Mouse (Mus musculus): ENCODE results near the gene Bin2. TPM values are rescaled to one million over a fixed set of nuclear protein-coding genes. Genes with fewer than 3 reads are reported as not detected.

Bin2 gene
- polyA plus RNA-seq, 1 experiment from 2014 or later = 2.4 TPM

- no peak overlapping the region for H3K4me2 ChIP-seq
- H3K4me1 ChIP-seq (replicated peaks) = peaks cover under 1% of the 10 kb centered on the region; the same call in 1 of the 2 replicates
- no peaks in the 10 kb centered on the region for H3K9me3 ChIP-seq
- H3K4me3 ChIP-seq = no peak overlapping the region
- no peak for ATAC-seq (ENCODE audit: low FRiP score)
- H3K27me3 ChIP-seq = 0 out of 2 replicates have a peak, but pooled peaks cover 2% of the 10 kb centered on the region
- no peak overlapping the region for H3K9ac ChIP-seq
- no peaks in the 10 kb centered on the region for H3K36me3 ChIP-seq
- H3K27ac ChIP-seq = no peak overlapping the region
- 92% methylated on average over 14 of the region's 14 CpGs for WGBS
These were observed 9.7 kb upstream of the Bin2 start for GRCm38 (mm10) chr15:100679005-100679404.

GRCm38 (mm10) chr15:100678581-100678980 is 9.2 kb upstream of the Bin2 start:
- Histone ChIP-seq H3K27me3 (0 out of 2 replicates have a peak, but pooled peaks cover 2% of the 10 kb centered on the region), H3K27ac (no peak overlapping the region), H3K4me2 (no peak overlapping the region), H3K4me3 (no peak overlapping the region), H3K9ac (no peak overlapping the region), H3K9me3 (no peaks in the 10 kb centered on the region), H3K36me3 (no peaks in the 10 kb centered on the region), H3K4me1 (replicated peaks) (peaks cover 3% of the 10 kb centered on the region; the same call in 1 of the 2 replicates)
- WGBS = 83% methylated on average over 12 of the region's 12 CpGs
- no peak for ATAC-seq (ENCODE audit: low FRiP score)

- Histone ChIP-seq H3K27ac (no peak overlapping the region), H3K36me3 (no peaks in the 10 kb centered on the region), H3K4me3 (no peak overlapping the region), H3K9me3 (no peaks in the 10 kb centered on the region), H3K27me3 (0 out of 2 replicates have a peak, but pooled peaks cover 2% of the 10 kb centered on the region), H3K4me2 (no peak overlapping the region), H3K9ac (no peak overlapping the region), H3K4me1 (replicated peaks) (peaks cover 3% of the 10 kb centered on the region; the same call in 1 of the 2 replicates)
- WGBS = 79% methylated on average over 8 of the region's 8 CpGs
- no peak for ATAC-seq (ENCODE audit: low FRiP score)
These were observed 8.3 kb upstream of the Bin2 start for GRCm38 (mm10) chr15:100677675-100678074.

- Histone ChIP-seq H3K9me3 (no peaks in the 10 kb centered on the region), H3K4me3 (no peak overlapping the region), H3K27ac (no peak overlapping the region), H3K4me2 (no peak overlapping the region), H3K27me3 (0 out of 2 replicates have a peak, but pooled peaks cover 2% of the 10 kb centered on the region), H3K4me1 (replicated peaks) (peaks cover 3% of the 10 kb centered on the region; the same call in 1 of the 2 replicates), H3K36me3 (no peaks in the 10 kb centered on the region), H3K9ac (no peak overlapping the region)
- 86% methylated on average over 1 of the region's 1 CpGs for WGBS
- no peak for ATAC-seq (ENCODE audit: low FRiP score)
These were observed 7.2 kb upstream of the Bin2 start for GRCm38 (mm10) chr15:100676521-100676920.

GRCm38 (mm10) chr15:100675486-100675885 is 6.1 kb upstream of the Bin2 start:
- Histone ChIP-seq H3K4me2 (no peak overlapping the region), H3K27me3 (no peaks in the 10 kb centered on the region), H3K9ac (no peak overlapping the region), H3K9me3 (no peaks in the 10 kb centered on the region), H3K27ac (no peak overlapping the region), H3K36me3 (no peaks in the 10 kb centered on the region), H3K4me3 (no peak overlapping the region), H3K4me1 (replicated peaks) (peaks cover 3% of the 10 kb centered on the region; the same call in 1 of the 2 replicates)
- ATAC-seq (ENCODE audit: low FRiP score) = no peak
- WGBS = 70% methylated on average over 3 of the region's 3 CpGs

GRCm38 (mm10) chr15:100674566-100674965 is 5.2 kb upstream of the Bin2 start:
- H3K27ac ChIP-seq = no peak overlapping the region
- no peak for ATAC-seq (ENCODE audit: low FRiP score)
- H3K27me3 ChIP-seq = no peaks in the 10 kb centered on the region
- no peak overlapping the region for H3K4me3 ChIP-seq
- no peak overlapping the region for H3K9ac ChIP-seq
- no peaks in the 10 kb centered on the region for H3K36me3 ChIP-seq
- no peak overlapping the region for H3K4me2 ChIP-seq
- no peaks in the 10 kb centered on the region for H3K9me3 ChIP-seq
- 0 out of 2 replicates have a peak, but pooled peaks cover 3% of the 10 kb centered on the region for H3K4me1 ChIP-seq (replicated peaks)
- 90% methylated on average over 10 of the region's 10 CpGs for WGBS

GRCm38 (mm10) chr15:100673585-100674391 is 4.4 kb upstream of the Bin2 start:
- 42% methylated on average over 12 of the region's 12 CpGs for WGBS
- no peak for ATAC-seq (ENCODE audit: low FRiP score)
- no peaks in the 10 kb centered on the region for H3K36me3 ChIP-seq
- H3K27ac ChIP-seq = no peak overlapping the region
- H3K4me1 ChIP-seq (replicated peaks) = 0 out of 2 replicates have a peak, but pooled peaks cover 3% of the 10 kb centered on the region
- no peaks in the 10 kb centered on the region for H3K9me3 ChIP-seq
- no peak overlapping the region for H3K4me2 ChIP-seq
- H3K27me3 ChIP-seq = no peaks in the 10 kb centered on the region
- no peak overlapping the region for H3K9ac ChIP-seq
- H3K4me3 ChIP-seq = no peak overlapping the region

GRCm38 (mm10) chr15:100670833-100671232 is 1.5 kb upstream of the Bin2 start:
- Histone ChIP-seq H3K9me3 (no peaks in the 10 kb centered on the region), H3K27ac (no peak overlapping the region), H3K27me3 (peaks cover 9% of the 10 kb centered on the region; the same call in 1 of the 2 replicates), H3K36me3 (no peaks in the 10 kb centered on the region), H3K9ac (no peak overlapping the region), H3K4me2 (no peak overlapping the region), H3K4me3 (no peak overlapping the region), H3K4me1 (replicated peaks) (peaks cover 8% of the 10 kb centered on the region)
- 73% methylated on average over 5 of the region's 5 CpGs for WGBS
- no peak for ATAC-seq (ENCODE audit: low FRiP score)

- peaks cover 13% of the 10 kb centered on the region for H3K4me1 ChIP-seq (replicated peaks)
- no peak for ATAC-seq (ENCODE audit: low FRiP score)
- no peaks in the 10 kb centered on the region for H3K36me3 ChIP-seq
- H3K4me3 ChIP-seq = no peak overlapping the region
- H3K9ac ChIP-seq = no peak overlapping the region
- H3K27me3 ChIP-seq = peaks cover 9% of the 10 kb centered on the region; the same call in 1 of the 2 replicates
- H3K4me2 ChIP-seq = no peak overlapping the region
- H3K27ac ChIP-seq = no peak overlapping the region
- no peaks in the 10 kb centered on the region for H3K9me3 ChIP-seq
- 70% methylated on average over 8 of the region's 8 CpGs for WGBS
These were observed 651 bp upstream of the Bin2 start for GRCm38 (mm10) chr15:100670004-100670403.

- H3K27ac ChIP-seq = no peak overlapping the region
- no peaks in the 10 kb centered on the region for H3K9me3 ChIP-seq
- H3K36me3 ChIP-seq = no peaks in the 10 kb centered on the region
- no peak overlapping the region for H3K9ac ChIP-seq
- no peak for ATAC-seq (ENCODE audit: low FRiP score)
- peaks cover 10% of the 10 kb centered on the region for H3K4me1 ChIP-seq (replicated peaks)
- H3K27me3 ChIP-seq = peaks cover 9% of the 10 kb centered on the region; the same call in 1 of the 2 replicates
- WGBS = 90% methylated on average over 5 of the region's 5 CpGs
- H3K4me2 ChIP-seq = no peak overlapping the region
- H3K4me3 ChIP-seq = no peak overlapping the region
These were observed 1.3 kb downstream of the Bin2 start for GRCm38 (mm10) chr15:100667871-100668545.

- Histone ChIP-seq H3K27ac (no peak overlapping the region), H3K4me2 (no peak overlapping the region), H3K4me1 (replicated peaks) (peaks cover 10% of the 10 kb centered on the region), H3K9me3 (no peaks in the 10 kb centered on the region), H3K9ac (no peak overlapping the region), H3K36me3 (no peaks in the 10 kb centered on the region), H3K4me3 (no peak overlapping the region), H3K27me3 (peaks cover 9% of the 10 kb centered on the region; the same call in 1 of the 2 replicates)
- WGBS = 62% methylated on average over 6 of the region's 6 CpGs
- ATAC-seq (ENCODE audit: low FRiP score) = no peak
These were observed 1.9 kb downstream of the Bin2 start for GRCm38 (mm10) chr15:100667420-100667819.

GRCm38 (mm10) chr15:100666851-100667250 is 2.5 kb downstream of the Bin2 start:
- Histone ChIP-seq H3K9ac (no peak overlapping the region; the same call in 1 of the 2 replicates), H3K4me3 (no peak overlapping the region), H3K27me3 (peaks cover 9% of the 10 kb centered on the region; the same call in 1 of the 2 replicates), H3K27ac (no peak overlapping the region), H3K4me1 (replicated peaks) (peaks cover 10% of the 10 kb centered on the region), H3K9me3 (no peaks in the 10 kb centered on the region), H3K36me3 (no peaks in the 10 kb centered on the region), H3K4me2 (no peak overlapping the region)
- WGBS = 33% methylated on average over 12 of the region's 12 CpGs
- ATAC-seq (ENCODE audit: low FRiP score) = no peak

Data from hindbrain, embryonic 13.5 days (tissue).